15 mouse cellular contexts compared by ENCODE assay signal in the genomic region with DNA sequence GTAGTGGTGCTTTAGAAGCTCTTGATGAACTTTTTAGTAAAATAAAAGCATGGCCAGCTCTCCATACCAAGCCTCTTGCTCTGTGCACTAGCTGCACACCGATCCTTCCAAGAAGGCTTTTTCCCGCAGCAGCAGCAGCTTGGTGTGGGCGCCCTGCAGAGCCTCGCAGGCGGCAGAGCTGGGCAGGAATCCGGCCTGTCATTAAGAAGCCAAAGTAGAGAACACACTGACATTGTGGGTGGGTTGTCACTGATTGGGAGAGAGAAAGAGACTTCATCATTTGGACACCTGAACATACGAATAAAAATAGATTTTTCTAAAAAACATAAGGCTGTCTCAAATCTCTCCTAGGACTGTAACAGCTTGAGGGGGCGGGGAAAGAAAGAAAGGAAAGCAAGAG.
DNase-seq lines count a peak whose midpoint lies in the region; ATAC-seq lines count a peak whose summit lies in the region.
"Had no signal": no experiment of that assay in that cellular context is flagged by ENCODE, and none has a peak within 500 bp of the region (broad histone marks: within the 10 kb centered on the region; RNA-seq: fewer than 3 reads in every experiment).

No protein-coding gene starts in this region.

- 51% methylated on average over 8 of the region's 8 CpGs for WGBS in heart, embryonic 13.5 days
- 75% methylated on average over 8 of the region's 8 CpGs for WGBS in forebrain, embryonic 11.5 days

- peaks cover 14% of the 10 kb centered on the region for H3K4me1 ChIP-seq in heart, embryonic 13.5 days
- no peaks in the 10 kb centered on the region for H3K4me1 ChIP-seq in forebrain, embryonic 11.5 days (replicated peaks; ENCODE audit: control insufficient read depth, insufficient read depth, low read length)
- H3K4me1 ChIP-seq: limb, embryonic 15.5 days had no signal

- H3K27me3 ChIP-seq in heart, embryonic 13.5 days (replicated peaks) = no peaks in the 10 kb centered on the region
- H3K27me3 ChIP-seq in forebrain, embryonic 11.5 days (ENCODE audit: control insufficient read depth, insufficient read depth, low read length) = no peaks in the 10 kb centered on the region
- H3K27me3 ChIP-seq: limb, embryonic 15.5 days had no signal

- H3K4me3 ChIP-seq in heart, embryonic 13.5 days = no peak overlapping the region
- H3K4me3 ChIP-seq in forebrain, embryonic 11.5 days (ENCODE audit: low read depth, low read length) = no peak overlapping the region
- H3K4me3 ChIP-seq: limb, embryonic 15.5 days had no signal

- no peak overlapping the region for H3K9ac ChIP-seq in heart, embryonic 13.5 days
- H3K9ac ChIP-seq in forebrain, embryonic 11.5 days (ENCODE audit: low read length) = no peak overlapping the region
- H3K9ac ChIP-seq: hindbrain, embryonic 14.5 days; limb, embryonic 15.5 days had no signal

- H3K9me3 ChIP-seq in heart, embryonic 13.5 days = peaks cover 13% of the 10 kb centered on the region; the same call in 1 of the 2 replicates
- H3K9me3 ChIP-seq in forebrain, embryonic 11.5 days (ENCODE audit: control insufficient read depth, low read length) = no peaks in the 10 kb centered on the region
- H3K9me3 ChIP-seq: limb, embryonic 15.5 days had no signal

- no peak for DNase-seq in heart, postnatal 4 days
- peak; percentile 64 to 76 for DNase-seq in cerebellum, postnatal 10 days
- DNase-seq in layer of hippocampus, adult 9-10 months (ENCODE audit: low spot score) = peak; percentile 37
- DNase-seq in right cerebral cortex, adult 2 months (ENCODE audit: low spot score in 2 of 2) = peak; percentile 73 to 79
- DNase-seq in forebrain, embryonic 11.5 days (ENCODE audit: low spot score) = no peak
- no peak for DNase-seq in adrenal gland, adult (ENCODE audit: inconsistent age in 2 of 2, low spot score in 1 of 2)
- no peak for DNase-seq in lung, postnatal 4 days
- DNase-seq: adrenal gland, postnatal 14 days; heart, adult 18-20 months; kidney, postnatal 14 days; lung, postnatal 36 days; thymus, postnatal 4 days had no signal

- no peak for ATAC-seq in heart, embryonic 13.5 days (ENCODE audit: extremely low read depth, insufficient number of reproducible peaks, low FRiP score, low TSS enrichment)
- ATAC-seq in forebrain, embryonic 11.5 days (replicated peaks; ENCODE audit: low FRiP score) = no peak

- peak overlapping the region; percentile 18 for H3K4me2 ChIP-seq in heart, embryonic 13.5 days
- no peak overlapping the region for H3K4me2 ChIP-seq in forebrain, embryonic 11.5 days (ENCODE audit: low read depth, low read length, severe bottlenecking)
- H3K4me2 ChIP-seq: hindbrain, embryonic 14.5 days; limb, embryonic 15.5 days had no signal

- no peaks in the 10 kb centered on the region for H3K36me3 ChIP-seq in heart, embryonic 13.5 days
- no peaks in the 10 kb centered on the region for H3K36me3 ChIP-seq in forebrain, embryonic 11.5 days (ENCODE audit: control insufficient read depth, insufficient read depth, low read length)
- H3K36me3 ChIP-seq: limb, embryonic 15.5 days had no signal

- no peak overlapping the region; the same call in 1 of the 2 replicates for H3K27ac ChIP-seq in heart, embryonic 13.5 days (replicated peaks)
- H3K27ac ChIP-seq in forebrain, embryonic 11.5 days (ENCODE audit: low read depth, low read length) = no peak overlapping the region
- H3K27ac ChIP-seq: hindbrain, embryonic 14.5 days; limb, embryonic 15.5 days had no signal

Comparison
In these comparisons a context has a peak if more than half of its experiments do, and no peak if none do; other contexts are left out.
1. DNase-seq: peak in cerebellum, postnatal 10 days (2 of 2), layer of hippocampus, adult 9-10 months (single experiment) and right cerebral cortex, adult 2 months (2 of 2); none in heart, postnatal 4 days (single experiment), forebrain, embryonic 11.5 days (single experiment), adrenal gland, adult (0 of 2) and lung, postnatal 4 days (0 of 2).